Mouse (Mus musculus): Measurements from ENCODE around the gene Cacng1.

The Cacng1 gene

GRCm38 (mm10) chr11:107710379-107710778 is 5.9 kb downstream of the Cacng1 start:
- DNase-seq (ENCODE audit: extremely low read depth, low read depth, low spot score), result no peak

- DNase-seq (ENCODE audit: extremely low read depth, low read depth, low spot score), result no peak
These were observed 8.3 kb downstream of the Cacng1 start for GRCm38 (mm10) chr11:107707897-107708610.

GRCm38 (mm10) chr11:107705476-107706074 is 10.7 kb downstream of the Cacng1 start:
- peak; percentile 28 for DNase-seq (ENCODE audit: extremely low read depth, low read depth, low spot score)

GRCm38 (mm10) chr11:107705060-107705459 is 11.3 kb downstream of the Cacng1 start:
- no peak for DNase-seq (ENCODE audit: extremely low read depth, low read depth, low spot score)

GRCm38 (mm10) chr11:107703272-107704134 is 12.8 kb downstream of the Cacng1 start:
- no peak for DNase-seq (ENCODE audit: extremely low read depth, low read depth, low spot score)

GRCm38 (mm10) chr11:107699967-107700366 is 16.4 kb downstream of the Cacng1 start:
- DNase-seq (ENCODE audit: extremely low read depth, low read depth, low spot score), result no peak

GRCm38 (mm10) chr11:107693338-107693737 is 23.0 kb downstream of the Cacng1 start:
- no peak for DNase-seq (ENCODE audit: extremely low read depth, low read depth, low spot score)

- no peak for DNase-seq (ENCODE audit: extremely low read depth, low read depth, low spot score)
These were observed 24.8 kb downstream of the Cacng1 start for GRCm38 (mm10) chr11:107691569-107691968.

- no peak for DNase-seq (ENCODE audit: extremely low read depth, low read depth, low spot score)
These were observed 27.8 kb downstream of the Cacng1 start for GRCm38 (mm10) chr11:107688480-107688879.

GRCm38 (mm10) chr11:107686290-107686689 is 30.0 kb downstream of the Cacng1 start:
- DNase-seq (ENCODE audit: extremely low read depth, low read depth, low spot score), result no peak

- no peak for DNase-seq (ENCODE audit: extremely low read depth, low read depth, low spot score)
These were observed 32.5 kb downstream of the Cacng1 start for GRCm38 (mm10) chr11:107683544-107684465.

- no peak for DNase-seq (ENCODE audit: extremely low read depth, low read depth, low spot score)
These were observed 33.5 kb downstream of the Cacng1 start for GRCm38 (mm10) chr11:107682694-107683355.

- no peak for DNase-seq (ENCODE audit: extremely low read depth, low read depth, low spot score)
These were observed 39.9 kb downstream of the Cacng1 start for GRCm38 (mm10) chr11:107676207-107676940.

- no peak for DNase-seq (ENCODE audit: extremely low read depth, low read depth, low spot score)
These were observed 41.1 kb downstream of the Cacng1 start for GRCm38 (mm10) chr11:107675246-107675645.

GRCm38 (mm10) chr11:107674601-107675000 is 41.7 kb downstream of the Cacng1 start:
- DNase-seq (ENCODE audit: extremely low read depth, low read depth, low spot score), result no peak

GRCm38 (mm10) chr11:107674006-107674405 is 42.3 kb downstream of the Cacng1 start:
- DNase-seq (ENCODE audit: extremely low read depth, low read depth, low spot score), result no peak

- no peak for DNase-seq (ENCODE audit: extremely low read depth, low read depth, low spot score)
These were observed 47.3 kb downstream of the Cacng1 start for GRCm38 (mm10) chr11:107668977-107669376.

GRCm38 (mm10) chr11:107668223-107668622 is 48.1 kb downstream of the Cacng1 start:
- no peak for DNase-seq (ENCODE audit: extremely low read depth, low read depth, low spot score)

- no peak for DNase-seq (ENCODE audit: extremely low read depth, low read depth, low spot score)
These were observed 48.8 kb downstream of the Cacng1 start for GRCm38 (mm10) chr11:107667542-107667941.
